Mouse (Mus musculus): ENCODE results near the gene Gm21797. TPM values are rescaled to one million over a fixed set of nuclear protein-coding genes. Genes with fewer than 3 reads are reported as not detected.
"Not testable (repeated sequence)": the region's sequence is repeated elsewhere in the genome, so short reads cannot be mapped to it uniquely, and the experiment has no call there.

Gm21797 gene
- total RNA-seq (2017), result not detected in 3 replicates

DNA sequence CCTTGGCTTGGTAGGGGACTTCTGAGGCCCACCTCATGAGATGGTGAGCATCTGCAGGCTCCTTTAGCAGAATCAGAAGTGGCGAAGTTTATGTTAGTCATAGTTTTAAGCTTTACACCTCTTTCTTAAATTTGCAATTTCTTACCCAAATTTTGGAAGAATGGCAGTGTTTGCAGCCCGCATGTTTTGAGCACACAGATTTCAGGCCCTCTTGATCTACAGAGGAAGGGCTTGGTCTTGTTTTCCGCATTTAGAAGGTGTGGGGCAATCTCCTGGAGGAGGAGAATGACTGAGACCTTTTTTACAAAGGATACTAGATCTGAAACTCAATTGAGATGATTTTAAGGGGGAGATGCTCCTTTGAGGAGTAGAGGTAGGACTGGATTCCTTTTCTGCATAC, at the start of gene Gm21797:
Gene Gm21797 (minus strand): TSS at position 101 of the 400 bp plus-strand sequence.
- ATAC-seq (replicated peaks; ENCODE audit: insufficient number of reproducible peaks, low FRiP score, low TSS enrichment, poor library complexity, severe bottlenecking), result not testable (repeated sequence)

DNA sequence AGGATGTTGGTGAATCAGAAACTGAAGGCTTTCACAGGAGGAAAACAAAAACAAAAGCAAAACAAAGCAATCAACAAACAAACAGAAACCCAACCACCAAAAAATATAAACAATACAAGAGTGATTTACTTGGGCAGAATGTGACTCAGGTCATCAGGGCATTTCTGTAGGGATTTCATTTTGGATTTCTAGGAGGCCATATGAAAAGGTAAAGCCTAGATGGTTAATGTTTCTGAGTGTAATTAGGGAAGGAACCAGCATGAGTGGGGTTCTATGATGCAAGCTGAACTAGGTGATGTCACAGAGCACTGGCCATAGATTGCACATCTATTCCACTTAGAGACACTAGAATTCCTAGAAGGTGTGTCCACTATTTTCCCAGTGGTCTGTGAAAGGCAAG, 29.0 kb upstream of the Gm21797 start, which contains the start of gene Gm20795:
Gene Gm20795 (plus strand): TSS at position 301 of the 400 bp plus-strand sequence.
- not testable (repeated sequence) for ATAC-seq (replicated peaks; ENCODE audit: insufficient number of reproducible peaks, low FRiP score, low TSS enrichment, poor library complexity, severe bottlenecking)

Other genes with a start within 250 kb of the Gm21797 start
- not detected in 3 replicates for gene Gm21852, start 123.8 kb downstream of the Gm21797 start, total RNA-seq (2017)
- not detected in 3 replicates for gene Gm20795, start 29.1 kb upstream of the Gm21797 start, total RNA-seq (2017)

Data from monocyte, adult 5-6 weeks (primary cell).